Mouse (Mus musculus) neural tube, embryonic 15.5 days (tissue): ENCODE results near the gene Rbfox2. TPM values are rescaled to one million over a fixed set of nuclear protein-coding genes. Genes with fewer than 3 reads are reported as not detected.

ENCODE experiments used
- ATAC-seq: fragments of 200-750 bp; cut with Nextera tagmentation; 2 replicates; pipeline ENCODE4 v1.8.0; 2017; ENCODE audit warnings: mild to moderate bottlenecking, moderate TSS enrichment, moderate library complexity; ENCODE audit not compliant: low FRiP score
- H3K27ac ChIP-seq: fragments of 300-500 bp; sonication (generic); replicated peaks from 2 replicates; pipeline ENCODE4 v1.5.1; 2015; ENCODE audit warnings: mild to moderate bottlenecking, inconsistent platforms
- H3K27me3 ChIP-seq: fragments of 300-500 bp; sonication (generic); replicated peaks from 2 replicates; pipeline ENCODE4 v1.6.1; 2015; ENCODE audit warnings: inconsistent platforms
- H3K36me3 ChIP-seq: fragments of 300-500 bp; sonication (generic); 2 replicates; pipeline ENCODE4 v1.6.1; 2015; ENCODE audit warnings: inconsistent platforms
- H3K4me1 ChIP-seq: fragments of 300-500 bp; sonication (generic); 2 replicates; pipeline ENCODE4 v1.6.1; 2015; ENCODE audit warnings: inconsistent platforms
- H3K4me2 ChIP-seq: fragments of 300-500 bp; sonication (generic); 2 replicates; pipeline ENCODE4 v1.6.1; 2015; ENCODE audit warnings: inconsistent platforms, mild to moderate bottlenecking, moderate library complexity
- H3K4me3 ChIP-seq: fragments of 300-500 bp; sonication (generic); replicated peaks from 2 replicates; pipeline ENCODE4 v1.5.1; 2015; ENCODE audit warnings: mild to moderate bottlenecking, inconsistent platforms
- H3K9ac ChIP-seq: fragments of 300-500 bp; sonication (generic); replicated peaks from 2 replicates; pipeline ENCODE4 v1.6.1; 2015; ENCODE audit warnings: mild to moderate bottlenecking, inconsistent platforms
- H3K9me3 ChIP-seq: fragments of 300-500 bp; sonication (generic); replicated peaks from 2 replicates; pipeline ENCODE4 v1.6.1; 2016; ENCODE audit warnings: inconsistent platforms
- WGBS: fragments of 180-500 bp; shearing (Covaris S2); methylation state at CpG from one replicate; pipeline ENCODE4 v1.1.7; 2015; ENCODE audit warnings: mixed read lengths; 5-methylcytosine and 5-hydroxymethylcytosine counted together
- polyA plus RNA-seq: library from polyadenylated mRNA; unstranded; fragments of >200 nt; fragmentation: Nextera tagmentation; extraction: Ambion mirVana; gene quantifications from 2 replicates; pipeline ENCODE4 v1.2.1, GENCODE M21; 2015

Gene Rbfox2
- polyA plus RNA-seq, 1 experiment from 2014 or later = 120 TPM

- peaks cover 13% of the 10 kb centered on the region for H3K4me1 ChIP-seq
- no peaks in the 10 kb centered on the region for H3K9me3 ChIP-seq
- H3K27me3 ChIP-seq = no peaks in the 10 kb centered on the region
- no peak for ATAC-seq
- no peaks in the 10 kb centered on the region for H3K36me3 ChIP-seq
- H3K9ac ChIP-seq = no peak overlapping the region
- H3K4me2 ChIP-seq = no peak overlapping the region
- H3K27ac ChIP-seq = no peak overlapping the region
- H3K4me3 ChIP-seq = no peak overlapping the region
- 72% methylated on average over 1 of the region's 1 CpGs for WGBS
Measured at GRCm38 (mm10) chr15:77053021-77053420, 253.8 kb downstream of the Rbfox2 start.

GRCm38 (mm10) chr15:77052176-77052575 is 254.6 kb downstream of the Rbfox2 start:
- no peaks in the 10 kb centered on the region for H3K36me3 ChIP-seq
- ATAC-seq = no peak
- no peak overlapping the region for H3K4me3 ChIP-seq
- H3K4me1 ChIP-seq = peaks cover 13% of the 10 kb centered on the region
- 16% methylated on average over 1 of the region's 1 CpGs for WGBS
- no peak overlapping the region for H3K27ac ChIP-seq
- H3K27me3 ChIP-seq = no peaks in the 10 kb centered on the region
- H3K9me3 ChIP-seq = no peaks in the 10 kb centered on the region
- H3K4me2 ChIP-seq = no peak overlapping the region
- no peak overlapping the region for H3K9ac ChIP-seq

- Histone ChIP-seq H3K27ac (no peak within 1 kb of the TSS), H3K9ac (no peak within 1 kb of the TSS), H3K4me2 (no peak within 1 kb of the TSS), H3K27me3 (no peaks in the 10 kb centered on the region), H3K4me1 (no peaks in the 10 kb centered on the region), H3K9me3 (no peaks in the 10 kb centered on the region), H3K4me3 (no peak within 1 kb of the TSS), H3K36me3 (no peaks in the 10 kb centered on the region)
- no peak for ATAC-seq
- WGBS = 92% methylated on average over 10 of the region's 10 CpGs
Measured at GRCm38 (mm10) chr15:77050570-77050969, 256.2 kb downstream of the Rbfox2 start, which contains the start of gene Mb. Gene Mb (minus strand): TSS chr15:77050670.

GRCm38 (mm10) chr15:77045609-77046008 is 261.2 kb downstream of the Rbfox2 start:
- H3K4me3 ChIP-seq = no peak overlapping the region
- no peak overlapping the region for H3K4me2 ChIP-seq
- H3K27me3 ChIP-seq = no peaks in the 10 kb centered on the region
- ATAC-seq = no peak
- H3K36me3 ChIP-seq = no peaks in the 10 kb centered on the region
- WGBS = 58% methylated on average over 10 of the region's 10 CpGs
- no peak overlapping the region for H3K9ac ChIP-seq
- H3K9me3 ChIP-seq = no peaks in the 10 kb centered on the region
- H3K27ac ChIP-seq = no peak overlapping the region
- no peaks in the 10 kb centered on the region for H3K4me1 ChIP-seq

GRCm38 (mm10) chr15:77044597-77045320 is 262.0 kb downstream of the Rbfox2 start, which contains the start of gene Apol6:
Gene Apol6 (plus strand): TSS chr15:77044729.
- Histone ChIP-seq H3K27ac (no peak within 1 kb of the TSS), H3K4me3 (no peak within 1 kb of the TSS), H3K36me3 (no peaks in the 10 kb centered on the region), H3K9me3 (no peaks in the 10 kb centered on the region), H3K4me2 (no peak within 1 kb of the TSS), H3K27me3 (no peaks in the 10 kb centered on the region), H3K9ac (no peak within 1 kb of the TSS), H3K4me1 (no peaks in the 10 kb centered on the region)
- 86% methylated on average over 12 of the region's 12 CpGs for WGBS
- no peak for ATAC-seq

- H3K27me3 ChIP-seq = no peaks in the 10 kb centered on the region
- no peak overlapping the region for H3K9ac ChIP-seq
- no peak overlapping the region for H3K4me3 ChIP-seq
- ATAC-seq = no peak
- no peaks in the 10 kb centered on the region for H3K36me3 ChIP-seq
- H3K4me1 ChIP-seq = peaks cover 21% of the 10 kb centered on the region
- H3K4me2 ChIP-seq = no peak overlapping the region
- WGBS = 67% methylated on average over 3 of the region's 3 CpGs
- H3K27ac ChIP-seq = no peak overlapping the region
- H3K9me3 ChIP-seq = no peaks in the 10 kb centered on the region
Measured at GRCm38 (mm10) chr15:77040784-77041183, 266.0 kb downstream of the Rbfox2 start.

GRCm38 (mm10) chr15:77039211-77039700 is 267.5 kb downstream of the Rbfox2 start:
- no peak overlapping the region for H3K4me3 ChIP-seq
- H3K9me3 ChIP-seq = no peaks in the 10 kb centered on the region
- H3K36me3 ChIP-seq = no peaks in the 10 kb centered on the region
- H3K27ac ChIP-seq = no peak overlapping the region
- no peak overlapping the region for H3K9ac ChIP-seq
- H3K4me2 ChIP-seq = no peak overlapping the region
- H3K27me3 ChIP-seq = no peaks in the 10 kb centered on the region
- 77% methylated on average over 9 of the region's 9 CpGs for WGBS
- peaks cover 21% of the 10 kb centered on the region for H3K4me1 ChIP-seq
- no peak for ATAC-seq

- Histone ChIP-seq H3K4me1 (peaks cover 21% of the 10 kb centered on the region), H3K9me3 (no peaks in the 10 kb centered on the region), H3K4me3 (no peak overlapping the region), H3K27ac (peak overlapping the region; percentile 81), H3K9ac (no peak overlapping the region), H3K4me2 (no peak overlapping the region), H3K36me3 (no peaks in the 10 kb centered on the region), H3K27me3 (no peaks in the 10 kb centered on the region)
- WGBS = 33% methylated on average over 11 of the region's 11 CpGs
- peak; percentile 17; the same call in 1 of the 2 replicates for ATAC-seq
Measured at GRCm38 (mm10) chr15:77037278-77038161, 269.3 kb downstream of the Rbfox2 start.

GRCm38 (mm10) chr15:77036989-77037277 is 269.9 kb downstream of the Rbfox2 start:
- H3K27me3 ChIP-seq = no peaks in the 10 kb centered on the region
- no peaks in the 10 kb centered on the region for H3K9me3 ChIP-seq
- H3K4me3 ChIP-seq = no peak overlapping the region
- no peaks in the 10 kb centered on the region for H3K36me3 ChIP-seq
- H3K4me1 ChIP-seq = peaks cover 21% of the 10 kb centered on the region
- H3K27ac ChIP-seq = peak overlapping the region; percentile 81
- no peak; the same call in 1 of the 2 replicates for ATAC-seq
- 0 out of 2 replicates have a peak overlapping the region, but pooled peaks have one; percentile 1 for H3K9ac ChIP-seq
- H3K4me2 ChIP-seq = no peak overlapping the region
- WGBS = 44% methylated on average over 2 of the region's 2 CpGs

GRCm38 (mm10) chr15:77036320-77036988 is 270.4 kb downstream of the Rbfox2 start:
- H3K9ac ChIP-seq = 0 out of 2 replicates have a peak overlapping the region, but pooled peaks have one; percentile 1
- WGBS = 66% methylated on average over 11 of the region's 11 CpGs
- peak overlapping the region; percentile 81 for H3K27ac ChIP-seq
- no peak overlapping the region for H3K4me3 ChIP-seq
- no peaks in the 10 kb centered on the region for H3K9me3 ChIP-seq
- ATAC-seq = 0 out of 2 replicates have a peak, but pooled peaks have one; percentile 38
- peaks cover 21% of the 10 kb centered on the region for H3K4me1 ChIP-seq
- no peak overlapping the region for H3K4me2 ChIP-seq
- no peaks in the 10 kb centered on the region for H3K36me3 ChIP-seq
- H3K27me3 ChIP-seq = no peaks in the 10 kb centered on the region

- no peak for ATAC-seq
- no peaks in the 10 kb centered on the region for H3K36me3 ChIP-seq
- peaks cover 21% of the 10 kb centered on the region for H3K4me1 ChIP-seq
- 84% methylated on average over 3 of the region's 3 CpGs for WGBS
- no peak overlapping the region for H3K27ac ChIP-seq
- H3K9me3 ChIP-seq = no peaks in the 10 kb centered on the region
- no peaks in the 10 kb centered on the region for H3K27me3 ChIP-seq
- no peak overlapping the region for H3K4me2 ChIP-seq
- no peak overlapping the region for H3K4me3 ChIP-seq
- H3K9ac ChIP-seq = no peak overlapping the region
Measured at GRCm38 (mm10) chr15:77035643-77036042, 271.2 kb downstream of the Rbfox2 start.
